Mouse (Mus musculus) lung, postnatal 36 days (tissue): ENCODE data around the gene Foxf2.
A peak's percentile ranks its signal among the peaks of the same experiment; 100 is the strongest.

ENCODE experiments used
- DNase-seq: peaks from one replicate; pipeline ENCODE4 v3.0.0; 2022; ENCODE audit warnings: mixed read lengths

Gene Foxf2

DNA sequence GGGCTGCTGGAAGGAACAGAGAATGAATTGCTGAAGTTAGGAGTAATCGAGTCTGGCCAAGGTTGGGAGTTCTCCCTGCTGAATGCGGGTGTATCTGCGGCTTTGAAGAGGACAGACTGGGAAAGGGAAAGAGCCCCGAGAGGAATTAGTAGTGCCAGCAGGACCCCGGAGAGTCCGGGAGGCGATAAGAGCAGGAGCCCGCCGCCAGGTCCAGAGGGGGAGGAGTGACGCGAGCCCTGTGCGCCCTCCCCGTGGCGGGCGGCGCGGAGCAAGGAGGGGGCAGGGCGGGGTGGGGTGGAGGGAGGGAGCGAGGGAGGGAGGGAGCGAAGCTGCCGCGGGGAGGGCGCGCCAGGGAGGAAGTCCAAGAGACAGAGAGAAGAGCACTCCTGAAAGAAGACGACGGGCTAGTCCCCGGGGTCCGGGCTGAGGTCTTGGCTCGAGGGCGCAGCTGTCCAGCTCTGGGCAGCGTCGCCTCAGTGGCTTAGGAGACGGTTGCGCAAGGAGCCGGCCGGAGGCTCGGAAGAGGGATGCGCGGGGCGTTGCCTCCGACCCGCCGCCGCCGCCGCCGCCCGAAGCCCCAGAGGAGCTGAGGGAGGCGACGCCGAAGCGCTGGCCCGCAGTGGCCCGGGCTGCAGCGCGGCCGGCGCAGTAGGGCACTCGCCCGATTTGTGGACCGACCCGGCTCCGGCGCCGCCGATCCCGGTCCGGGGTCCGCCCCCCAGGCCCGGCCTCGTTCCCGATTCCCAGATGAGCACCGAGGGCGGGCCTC lies at the start of gene Foxf2:
Gene Foxf2 (plus strand): TSS at position 484 of the 769 bp plus-strand sequence.
- peak; percentile 63 for DNase-seq

DNA sequence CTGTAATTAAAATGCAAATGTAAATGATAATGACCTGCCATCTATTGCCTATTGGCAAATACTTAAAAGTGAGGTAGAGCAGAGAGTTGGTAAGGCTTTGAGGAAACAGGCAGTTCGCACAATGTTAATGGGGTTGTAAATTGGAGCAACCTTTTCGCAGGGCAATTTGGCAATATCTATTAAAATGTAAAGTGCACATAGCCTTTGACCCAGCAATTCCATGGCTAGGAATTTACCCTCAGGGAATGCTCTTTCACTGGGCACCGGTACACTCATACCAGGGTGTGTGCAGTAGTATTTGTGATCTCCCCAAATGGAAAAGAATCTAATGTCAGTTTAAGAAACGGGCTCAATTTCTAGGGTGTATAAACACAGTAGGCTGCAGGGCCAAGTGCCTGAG lies 48.9 kb upstream of the Foxf2 start:
- no peak for DNase-seq

DNA sequence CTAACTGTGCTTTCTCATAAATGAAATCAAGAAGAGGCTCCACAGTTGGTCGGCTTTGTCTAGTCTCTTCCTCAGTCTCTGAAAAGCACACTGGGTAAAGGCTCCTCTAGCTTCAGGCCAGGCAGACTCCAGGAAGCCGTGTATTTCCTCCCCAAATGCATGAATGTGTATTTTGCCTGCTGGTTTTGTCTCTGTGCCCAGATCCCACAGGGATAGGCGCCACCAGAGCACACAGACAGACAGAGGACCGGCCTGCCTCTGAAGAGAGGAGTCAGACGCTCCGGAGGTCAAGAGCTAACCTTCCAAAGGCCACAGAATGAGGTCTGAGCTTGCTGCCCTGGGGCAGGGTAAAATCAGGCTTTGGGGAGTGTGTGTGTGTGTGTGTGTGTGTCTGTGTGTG lies 48.0 kb upstream of the Foxf2 start:
- DNase-seq = peak; percentile 15

DNA sequence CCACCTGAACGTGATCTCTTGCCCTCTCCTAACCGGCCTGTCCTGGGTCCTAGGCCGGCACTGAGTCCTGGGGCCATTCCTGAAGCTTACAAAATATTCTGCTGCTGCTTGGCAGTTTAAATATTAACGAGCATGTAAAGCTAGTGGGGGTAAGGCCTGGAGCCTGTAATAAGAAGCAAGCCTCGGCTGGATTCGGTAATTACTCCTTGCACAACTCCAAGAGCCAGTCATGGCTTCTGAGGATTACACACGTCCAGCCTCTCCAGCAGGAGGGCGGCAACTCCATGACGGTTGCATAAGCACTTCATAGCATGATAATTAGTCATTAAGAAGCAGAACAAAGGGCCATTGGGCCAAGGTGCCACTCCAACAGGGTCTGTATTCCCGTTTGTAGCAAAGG lies 47.2 kb upstream of the Foxf2 start:
- peak; percentile 82 for DNase-seq

DNA sequence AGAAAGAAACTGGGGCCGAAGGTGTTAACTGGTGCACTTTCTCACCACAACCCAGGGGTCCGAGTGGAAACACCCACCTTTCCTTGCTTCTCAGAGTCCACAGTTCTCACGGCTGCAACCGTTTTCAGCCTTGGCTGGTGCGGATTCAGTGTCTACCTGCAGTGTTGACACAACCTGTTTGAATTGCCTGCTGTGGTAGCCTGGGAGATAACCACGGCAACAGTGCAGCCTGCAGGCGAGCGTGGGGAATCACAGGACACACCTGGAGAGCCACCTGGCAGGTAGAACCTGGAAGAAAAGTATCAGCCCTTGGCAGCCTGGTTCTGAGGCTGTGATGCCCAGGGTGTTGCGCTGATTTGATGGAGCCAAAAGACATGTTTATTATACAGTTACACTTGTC lies 45.8 kb upstream of the Foxf2 start:
- DNase-seq = peak; percentile 71

DNA sequence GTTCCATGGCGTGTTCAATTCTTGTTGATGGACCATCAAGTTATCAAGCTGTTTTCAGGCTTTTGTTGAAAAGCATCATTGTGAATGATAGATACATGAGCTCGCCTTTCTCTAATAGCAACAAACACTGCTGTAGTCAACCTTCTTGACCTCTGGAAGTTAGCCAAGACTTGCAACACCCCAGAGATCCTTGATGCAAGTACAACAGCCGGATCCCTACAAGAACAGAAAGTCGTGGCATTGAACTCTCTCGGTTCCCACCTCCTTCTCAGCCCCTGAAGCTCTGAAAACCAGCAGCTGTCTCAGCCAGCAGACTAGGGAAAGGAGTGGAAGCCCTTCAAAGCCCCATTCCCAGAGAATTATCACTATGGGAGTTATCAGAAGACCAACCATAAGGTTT lies 38.3 kb upstream of the Foxf2 start:
- peak; percentile 80 for DNase-seq

DNA sequence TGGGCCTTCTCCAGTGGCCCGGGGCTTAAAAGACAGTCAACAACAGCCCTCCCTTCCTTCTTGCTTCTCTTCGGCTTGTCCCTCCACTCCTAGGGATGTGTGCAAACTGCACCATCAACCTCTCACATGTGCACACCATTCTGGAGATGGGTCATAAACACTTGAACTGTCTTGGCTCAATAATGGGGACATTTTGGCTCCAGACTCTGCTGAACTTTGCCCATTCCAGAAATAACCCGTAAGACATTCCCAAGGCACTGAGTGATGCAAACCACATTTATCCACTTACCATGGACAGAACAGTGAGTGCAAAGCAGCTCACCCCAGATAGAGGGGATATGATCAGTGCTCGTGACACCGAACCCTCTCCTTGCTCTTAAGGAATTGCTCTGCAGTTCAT lies 26.0 kb upstream of the Foxf2 start:
- DNase-seq = peak; percentile 71

DNA sequence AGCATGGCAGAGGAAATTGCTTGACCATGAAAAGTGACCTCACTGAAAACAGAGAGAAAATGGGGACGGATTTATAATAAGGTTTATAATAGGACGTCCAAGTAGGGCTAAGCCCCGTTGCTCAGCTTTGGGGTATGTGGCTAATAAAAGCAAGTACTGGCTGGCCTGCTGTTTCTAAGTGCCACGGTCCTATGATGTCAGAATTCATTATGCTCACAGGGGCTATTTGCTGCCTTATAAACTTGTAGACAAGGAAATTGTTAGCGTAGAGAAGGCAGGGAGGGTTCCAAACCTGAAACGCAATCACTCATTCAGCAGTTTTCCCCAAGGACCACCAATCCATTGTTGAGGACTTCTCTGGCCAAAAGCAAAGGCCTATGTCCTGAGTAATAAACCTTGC lies 21.7 kb upstream of the Foxf2 start:
- DNase-seq = no peak

DNA sequence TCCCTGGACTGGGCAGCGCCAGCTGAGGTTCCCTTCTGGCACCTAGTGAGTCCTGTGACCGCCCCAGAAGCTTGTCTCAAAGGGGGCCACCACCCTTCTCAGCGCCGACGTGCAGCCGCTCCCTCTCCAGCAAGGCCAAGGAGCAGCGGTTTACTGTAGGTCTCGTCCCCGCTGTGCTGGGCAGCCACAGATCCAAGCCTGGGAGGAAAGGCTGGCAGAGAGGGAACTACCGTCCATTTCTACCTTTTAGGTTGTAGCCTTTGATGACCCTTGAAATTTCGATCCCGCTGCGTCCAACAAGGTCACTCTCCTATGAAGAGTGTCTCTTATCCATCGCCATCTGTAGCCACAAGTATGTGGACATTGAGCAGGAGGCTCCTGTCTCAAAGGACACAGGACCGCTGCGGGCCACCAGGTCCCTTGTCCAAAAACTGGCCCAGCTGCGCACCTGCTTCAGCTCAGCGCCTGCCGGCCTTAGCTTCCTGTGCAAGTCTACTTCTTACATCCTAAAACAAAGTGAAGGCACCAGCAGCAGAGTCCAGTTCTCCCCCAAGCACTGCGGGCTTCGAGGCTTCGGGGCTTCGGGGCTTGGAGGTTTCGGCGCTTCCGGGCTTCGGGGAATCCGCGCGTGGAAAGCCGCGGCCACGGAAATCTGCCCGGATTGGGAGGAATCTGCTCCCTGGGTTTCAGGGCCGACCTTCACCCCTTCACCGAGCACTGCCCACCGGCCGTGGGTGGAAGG lies 10.7 kb upstream of the Foxf2 start:
- no peak for DNase-seq

DNA sequence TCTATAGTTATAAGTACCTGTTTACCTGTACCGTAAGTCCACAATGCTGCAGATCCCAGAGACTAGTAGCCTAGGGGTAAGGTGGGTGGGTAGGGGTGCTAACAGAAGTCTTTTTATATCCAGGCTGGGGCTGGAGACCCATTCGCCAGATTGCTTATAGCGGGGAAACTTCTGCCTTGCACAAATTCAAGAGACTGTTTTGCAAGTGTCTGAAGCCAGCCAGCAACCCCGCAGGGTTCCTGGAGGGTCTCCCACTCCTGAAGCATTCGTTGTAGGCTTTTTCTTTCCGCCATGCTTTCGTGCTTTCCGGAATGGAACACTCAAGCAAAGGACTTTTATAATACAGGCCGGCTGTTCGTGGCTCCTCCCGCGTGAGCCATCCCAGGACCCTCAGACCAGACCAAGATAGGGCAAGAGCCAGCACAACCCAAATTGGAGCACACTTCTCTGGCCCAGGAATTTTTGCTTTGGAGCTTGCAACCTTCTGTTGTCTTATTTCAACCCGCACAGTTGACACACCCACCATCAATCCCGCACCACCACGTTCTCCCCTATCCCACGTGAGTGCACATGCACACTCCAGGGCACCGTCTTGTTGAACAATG lies 10.0 kb upstream of the Foxf2 start:
- DNase-seq = no peak

DNA sequence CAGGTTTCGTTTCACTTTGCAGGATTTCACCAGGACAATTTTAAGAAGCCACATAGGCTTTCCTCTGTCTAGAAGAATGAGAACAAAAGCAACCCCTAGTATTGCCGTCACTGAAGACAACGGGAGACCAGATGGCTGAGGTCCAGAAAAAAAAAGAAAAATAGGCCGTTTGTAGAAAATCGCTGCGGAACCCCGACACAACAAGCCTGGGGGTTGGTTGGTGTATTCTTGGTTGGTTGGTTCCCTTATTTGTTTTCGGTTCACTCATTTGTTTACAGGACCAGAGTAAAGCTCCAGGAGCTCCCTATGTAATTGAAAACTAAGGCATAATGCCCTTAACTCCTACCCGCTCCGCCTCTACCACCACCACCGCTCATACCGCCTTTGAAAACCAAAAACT lies 7.6 kb upstream of the Foxf2 start:
- DNase-seq = no peak

DNA sequence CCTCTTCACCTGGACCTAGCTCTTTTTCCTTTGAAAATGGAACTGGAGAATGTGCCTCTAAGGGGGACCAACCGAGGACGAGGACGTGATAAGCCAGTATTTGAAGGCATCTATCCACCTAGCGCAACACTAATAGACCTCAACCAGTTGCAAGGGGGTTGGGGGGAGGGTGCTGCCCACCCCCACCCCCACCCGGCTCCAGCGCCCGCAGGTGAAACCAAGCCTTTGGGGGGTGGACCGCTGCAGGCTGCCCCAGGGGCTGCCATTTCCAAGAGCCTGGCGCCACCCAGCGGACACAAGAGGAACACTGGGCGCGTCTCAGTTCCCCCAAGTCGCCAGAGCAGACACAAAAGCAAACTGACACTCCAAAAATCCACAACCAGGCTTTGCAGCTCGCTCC lies 7.2 kb upstream of the Foxf2 start:
- peak; percentile 81 for DNase-seq

DNA sequence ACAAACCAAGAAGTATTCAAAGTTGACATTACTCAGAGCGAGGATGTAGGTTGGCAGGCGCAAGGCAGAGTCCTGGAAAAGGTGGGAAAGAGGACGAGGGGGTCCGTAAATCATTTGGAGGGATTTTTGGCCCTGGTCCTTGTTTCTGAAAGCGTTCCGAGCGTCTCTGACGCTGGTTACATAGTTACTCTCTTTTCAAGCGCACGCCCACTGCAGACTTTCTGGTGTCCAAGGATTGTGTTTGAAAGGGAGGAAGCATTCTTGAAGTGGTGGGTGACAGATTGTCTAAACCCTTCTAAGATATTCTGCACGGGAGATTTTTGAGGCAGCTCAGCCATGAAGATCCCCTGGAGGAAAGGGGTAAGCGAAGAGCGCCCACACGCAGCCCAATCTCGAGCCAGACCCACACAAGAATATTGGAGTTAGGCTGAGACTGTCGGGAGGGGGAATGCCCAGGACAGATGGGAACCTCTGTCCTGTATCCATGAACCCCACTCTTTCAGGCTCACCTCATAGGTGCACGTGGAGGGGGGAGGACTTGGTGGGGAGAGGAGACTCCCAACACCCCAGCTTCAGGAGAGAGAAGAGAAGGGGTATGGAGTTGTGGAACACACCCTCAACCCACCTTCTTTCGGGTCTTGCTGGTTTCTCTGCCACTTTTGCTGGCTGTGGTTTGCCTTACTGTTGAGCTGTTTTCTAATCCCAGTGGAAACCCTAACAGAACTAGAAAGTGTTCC lies 6.5 kb upstream of the Foxf2 start:
- no peak for DNase-seq

DNA sequence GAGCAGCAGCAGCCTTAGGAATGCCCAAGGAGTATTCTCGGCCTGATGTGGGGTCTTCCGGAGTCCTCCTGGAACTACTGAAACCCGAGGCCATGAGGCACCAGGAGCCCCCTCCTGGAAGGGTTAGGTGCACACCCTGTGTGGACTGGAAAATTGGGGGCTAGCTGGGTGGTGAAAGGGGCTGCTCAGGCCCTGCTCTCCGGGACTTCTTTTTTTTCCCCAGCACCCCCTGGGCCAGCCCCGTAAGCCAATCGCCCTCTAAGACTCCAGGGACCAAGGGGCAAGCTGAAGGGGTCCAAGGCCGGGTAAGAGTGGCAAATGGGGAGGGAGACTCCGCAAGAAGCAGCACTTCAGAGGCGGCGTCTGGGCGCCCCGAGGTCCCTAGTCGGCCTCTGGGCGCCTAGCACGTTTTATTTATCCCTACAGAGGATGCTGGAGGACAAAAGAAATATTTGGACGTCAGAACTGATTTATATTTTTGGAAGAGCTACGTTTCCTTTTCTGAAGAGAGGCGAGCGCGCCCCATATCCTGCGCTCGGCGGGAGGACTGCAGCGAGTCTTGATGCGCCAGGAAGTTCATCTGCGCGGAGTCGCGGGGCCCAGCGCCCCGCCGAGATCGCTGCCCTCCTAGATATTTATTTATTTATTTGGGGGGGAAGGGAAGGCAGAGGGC lies 5.7 kb upstream of the Foxf2 start:
- no peak for DNase-seq

DNA sequence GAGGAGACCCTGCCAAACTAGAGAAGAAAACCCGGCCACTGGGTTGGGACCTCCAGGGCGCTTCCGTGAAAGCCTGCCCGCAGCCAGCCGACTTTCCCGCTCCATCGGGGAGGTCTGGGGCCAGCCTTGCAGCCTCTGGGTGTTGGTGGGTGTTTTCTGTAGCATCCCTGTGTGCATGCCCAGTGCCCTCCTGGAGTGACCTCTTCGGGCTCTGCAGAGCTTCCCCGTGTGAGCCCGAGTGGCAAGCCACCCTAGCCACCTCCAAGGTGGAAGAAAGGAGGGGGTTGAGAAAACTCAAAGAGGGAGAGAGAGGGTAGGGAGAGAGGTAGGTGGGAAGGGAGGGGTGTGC lies 5.1 kb upstream of the Foxf2 start:
- DNase-seq = no peak

DNA sequence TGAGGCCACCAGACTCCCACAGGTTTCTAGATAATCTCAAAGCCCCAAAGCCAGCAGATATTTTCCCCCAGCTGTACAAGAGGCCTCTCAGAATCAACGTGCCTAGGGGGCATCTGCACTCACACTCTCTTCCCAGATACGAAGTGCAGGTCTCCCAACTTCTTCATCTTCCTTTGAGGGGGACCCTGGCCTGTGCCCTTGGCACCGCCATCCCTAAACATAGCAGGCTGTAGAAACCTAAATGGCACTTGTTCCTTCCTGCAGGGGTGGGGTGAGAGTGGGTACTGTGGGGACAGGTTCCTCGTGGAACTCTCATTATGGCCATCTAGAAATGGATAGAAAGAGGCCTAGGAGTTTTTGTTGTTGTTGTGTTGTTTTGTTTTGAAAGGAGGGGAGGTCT lies 4.7 kb upstream of the Foxf2 start:
- no peak for DNase-seq

DNA sequence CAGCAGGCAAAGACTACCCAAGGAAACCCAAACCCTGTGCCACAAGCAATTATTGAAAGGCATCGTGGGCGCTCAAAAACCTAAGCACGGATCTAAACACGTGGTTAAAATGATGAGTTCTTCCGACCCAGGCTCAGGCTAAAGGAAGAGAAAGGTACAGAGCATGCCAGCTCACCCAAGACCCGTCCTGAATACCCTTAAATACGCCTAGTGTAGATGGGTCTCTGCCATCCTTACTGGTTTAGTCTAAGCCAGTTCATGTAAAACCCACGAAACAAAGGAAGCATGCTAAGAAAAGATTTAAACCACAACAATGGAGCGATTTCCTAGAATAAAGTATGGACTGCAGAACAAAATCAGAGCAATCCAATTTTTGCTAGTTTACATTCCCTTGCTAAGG lies 3.9 kb upstream of the Foxf2 start:
- no peak for DNase-seq

DNA sequence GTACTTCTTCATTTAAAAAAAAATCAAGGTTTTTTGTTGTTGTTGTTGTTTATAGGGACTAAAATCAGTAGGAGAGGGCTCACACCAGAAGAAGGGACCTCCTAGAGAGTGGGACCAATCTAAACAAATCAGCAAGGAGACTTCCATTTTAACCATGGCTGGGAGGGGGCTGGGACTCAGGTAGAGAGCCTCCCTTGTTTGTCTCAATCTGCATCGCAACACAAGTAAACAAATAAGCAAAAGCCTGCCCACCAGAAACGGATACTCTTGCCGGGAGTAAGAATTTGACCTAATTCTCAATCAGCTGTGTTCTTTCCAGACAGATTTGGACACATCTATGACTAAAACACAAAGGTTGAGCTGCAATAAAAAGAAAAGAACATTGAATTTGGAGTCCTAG lies 3.2 kb upstream of the Foxf2 start:
- no peak for DNase-seq

DNA sequence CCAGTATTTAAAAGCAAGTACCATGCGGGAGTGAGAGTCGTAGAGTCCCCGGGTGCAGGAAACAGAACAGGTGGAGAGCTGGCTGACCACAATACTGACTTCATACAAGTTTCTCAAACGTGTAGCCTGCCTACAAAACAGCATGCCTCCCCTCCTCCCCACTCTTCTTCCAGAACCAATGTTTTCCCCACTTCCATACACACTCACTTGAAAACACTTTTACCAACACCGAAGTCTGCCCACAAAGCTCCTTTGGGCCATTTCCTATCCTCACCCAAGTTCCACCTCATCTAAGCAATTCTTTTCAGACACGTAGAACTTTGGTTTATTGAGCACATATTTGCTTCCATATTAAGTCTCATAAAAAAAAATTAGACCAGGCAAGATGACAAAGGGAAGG lies 2.3 kb upstream of the Foxf2 start:
- DNase-seq = no peak

DNA sequence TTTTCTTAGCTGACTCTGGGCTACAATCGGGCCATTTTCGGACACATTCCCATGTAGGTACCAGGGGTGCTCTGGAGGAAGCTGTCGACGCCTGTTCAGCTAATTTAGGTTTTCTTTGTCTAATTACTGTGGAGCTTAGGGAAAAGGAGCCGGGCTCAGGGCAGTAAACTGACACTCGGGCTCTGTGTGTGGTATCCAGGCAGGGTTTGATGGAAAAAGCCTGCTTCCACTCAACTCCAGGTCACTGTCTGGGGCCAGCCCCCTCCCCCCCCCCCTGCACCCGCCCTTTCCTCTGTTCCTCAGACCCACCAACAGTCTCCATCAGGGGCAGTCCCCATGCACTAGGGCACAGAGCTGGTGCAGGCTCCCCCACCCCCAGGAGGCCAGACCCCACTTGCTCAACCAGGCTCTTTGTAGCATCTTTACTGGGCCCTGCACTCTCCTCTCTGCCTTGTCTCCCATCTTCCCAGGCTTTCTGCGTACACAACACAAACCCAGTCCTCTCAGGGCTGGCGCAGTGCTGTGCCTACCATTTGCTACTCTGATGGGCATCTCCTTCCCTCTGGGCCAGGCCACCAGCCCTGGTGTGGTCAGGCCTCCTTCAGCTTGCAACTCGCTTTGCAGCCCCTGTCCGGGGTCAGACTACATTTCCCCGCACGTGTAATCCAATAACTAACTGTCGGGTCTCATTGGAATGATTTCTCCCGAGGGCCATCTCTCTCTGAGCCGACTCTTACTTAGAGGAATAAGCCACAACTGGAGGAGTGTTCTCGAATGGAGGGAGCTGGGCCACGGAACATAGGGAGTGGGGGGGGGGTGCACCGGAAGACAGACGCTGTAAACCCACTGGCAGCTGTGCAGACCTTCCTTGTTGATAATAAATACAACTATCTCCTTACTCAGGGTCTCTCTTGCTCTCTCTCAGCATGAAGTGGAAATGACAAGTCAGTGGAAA lies 1.4 kb upstream of the Foxf2 start:
- DNase-seq = no peak

DNA sequence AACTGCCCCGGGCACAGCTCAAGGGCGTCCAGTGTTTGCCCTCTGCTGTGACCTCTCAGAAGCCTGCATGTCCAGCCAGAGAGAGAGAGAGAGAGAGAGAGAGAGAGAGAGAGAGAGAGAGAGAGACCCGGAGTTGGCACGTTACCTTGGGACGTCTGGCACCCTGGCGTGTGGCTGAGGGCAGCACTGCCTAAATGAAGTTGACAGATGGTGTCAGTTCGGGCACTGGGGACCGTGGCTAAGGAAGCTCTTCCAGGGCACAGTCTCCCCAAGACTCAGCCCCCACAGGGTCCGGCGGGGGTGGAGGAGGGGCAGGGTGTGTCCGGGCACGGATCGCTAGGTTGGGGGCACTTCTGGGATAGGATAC lies 667 bp upstream of the Foxf2 start:
- DNase-seq = no peak
